Mouse (Mus musculus) MEL (cell line): ENCODE measurements around the gene Hsd17b2. TPM values are rescaled to one million over a fixed set of nuclear protein-coding genes. Genes with fewer than 3 reads are reported as not detected.

Source experiments
- DNase-seq: peaks from one replicate; pipeline ENCODE4 v3.0.0; 2011; ENCODE audit warnings: low read depth, low spot score
- H3K27ac ChIP-seq: 2 replicates; pipeline ENCODE4 v1.5.1; 2012; ENCODE audit warnings: low read depth, mild to moderate bottlenecking, control low read depth, low read length, moderate library complexity; ENCODE audit not compliant: control insufficient read depth
- H3K27me3 ChIP-seq, 2 experiments: fragments of 150-350 bp in 1 of 2; sonication (generic) in 1 of 2; 2 replicates each; pipeline ENCODE4 v1.6.1; 2012; ENCODE audit warnings: low read length in 2 of 2, mild to moderate bottlenecking in 2 of 2, improper control_type of control experiment in 1 of 2, moderate library complexity in 1 of 2; ENCODE audit not compliant: insufficient read depth in 2 of 2, control insufficient read depth in 1 of 2
- H3K36me3 ChIP-seq, 2 experiments: 2 replicates each; pipeline ENCODE4 v1.6.1; 2012 to 2014; ENCODE audit warnings: low read length in 2 of 2, improper control_type of control experiment in 1 of 2, inconsistent platforms in 1 of 2, mild to moderate bottlenecking in 1 of 2; ENCODE audit not compliant: insufficient read depth in 2 of 2, control insufficient read depth in 1 of 2
- H3K4me1 ChIP-seq, 2 experiments: fragments of 150-350 bp in 1 of 2; sonication (generic) in 1 of 2; 2 replicates each; pipeline ENCODE4 v1.6.1; 2012; ENCODE audit warnings: low read length in 2 of 2, improper control_type of control experiment in 1 of 2, mild to moderate bottlenecking in 1 of 2; ENCODE audit not compliant: insufficient read depth in 2 of 2, control insufficient read depth in 1 of 2
- H3K4me3 ChIP-seq, 2 experiments: fragments of 150-350 bp in 1 of 2; sonication (generic) in 1 of 2; 2 replicates each; pipeline ENCODE4 v1.5.1; 2012; ENCODE audit warnings: low read depth in 2 of 2, low read length in 2 of 2, mild to moderate bottlenecking in 2 of 2, moderate library complexity in 2 of 2, control low read depth in 1 of 2, improper control_type of control experiment in 1 of 2; ENCODE audit not compliant: control insufficient read depth in 1 of 2, insufficient read depth in 1 of 2
- H3K79me2 ChIP-seq: 2 replicates; pipeline ENCODE4 v1.6.1; 2012; ENCODE audit warnings: mild to moderate bottlenecking, low read length, moderate library complexity; ENCODE audit not compliant: control insufficient read depth, poor library complexity, insufficient read depth
- H3K9ac ChIP-seq: 2 replicates; pipeline ENCODE4 v1.6.1; 2012; ENCODE audit warnings: low read depth, mild to moderate bottlenecking, control low read depth, low read length, moderate library complexity; ENCODE audit not compliant: control insufficient read depth, poor library complexity, severe bottlenecking
- H3K9me3 ChIP-seq: fragments of 150-350 bp; sonication (generic); replicated peaks from 2 replicates; pipeline ENCODE4 v1.6.1; 2012; ENCODE audit warnings: mild to moderate bottlenecking, low read length, improper control_type of control experiment, moderate library complexity; ENCODE audit not compliant: insufficient read depth
- BHLHE40 ChIP-seq: IDR thresholded peaks from 2 replicates; pipeline ENCODE4 v1.6.1; 2012; ENCODE audit warnings: low read depth, mild to moderate bottlenecking, inconsistent platforms, low read length, improper control_type of control experiment, borderline replicate concordance
- CHD1 ChIP-seq: IDR thresholded peaks from 2 replicates; pipeline ENCODE4 v1.6.1; 2012; ENCODE audit warnings: low read depth, mild to moderate bottlenecking, inconsistent platforms, low read length, improper control_type of control experiment
- CHD2 ChIP-seq: IDR thresholded peaks from 2 replicates; pipeline ENCODE4 v1.6.1; 2011; ENCODE audit warnings: low read length, improper control_type of control experiment
- CTCF ChIP-seq, 3 experiments: IDR thresholded peaks in 2 of 3; conservative IDR thresholded peaks in 1 of 3; 2 replicates each; pipeline ENCODE4 v1.5.1; 2011 to 2012; ENCODE audit warnings: low read length in 3 of 3, low read depth in 2 of 3, mild to moderate bottlenecking in 2 of 3, improper control_type of control experiment in 1 of 3, inconsistent platforms in 1 of 3, mixed read lengths in 1 of 3, moderate library complexity in 1 of 3; ENCODE audit not compliant: control insufficient read depth in 1 of 3, insufficient read depth in 1 of 3, poor library complexity in 1 of 3, severe bottlenecking in 1 of 3
- ELF1 ChIP-seq: IDR thresholded peaks from 2 replicates; pipeline ENCODE4 v1.6.1; 2014; ENCODE audit warnings: low read depth, mild to moderate bottlenecking, inconsistent platforms, low read length, improper control_type of control experiment, moderate library complexity
- EP300 ChIP-seq, 2 experiments: IDR thresholded peaks; 2 replicates each; pipeline ENCODE4 v1.6.1; 2011; ENCODE audit warnings: improper control_type of control experiment in 2 of 2, low read length in 2 of 2, low read depth in 1 of 2, mild to moderate bottlenecking in 1 of 2
- GATA1 ChIP-seq: IDR thresholded peaks from 2 replicates; pipeline ENCODE4 v1.6.1; 2011; ENCODE audit warnings: low read depth, low read length, improper control_type of control experiment
- HCFC1 ChIP-seq: IDR thresholded peaks from 2 replicates; pipeline ENCODE4 v1.6.1; 2012; ENCODE audit warnings: low read depth, mild to moderate bottlenecking, inconsistent platforms, low read length, improper control_type of control experiment, moderate library complexity
- JUND ChIP-seq: IDR thresholded peaks from 2 replicates; pipeline ENCODE4 v1.6.1; 2011; ENCODE audit warnings: low read depth, mild to moderate bottlenecking, improper control_type of control experiment, low read length
- KAT2A ChIP-seq: conservative IDR thresholded peaks from 2 replicates; pipeline ENCODE4 v1.6.1; 2012; ENCODE audit warnings: low read depth, low read length, improper control_type of control experiment, inconsistent platforms
- MAFK ChIP-seq: IDR thresholded peaks from 2 replicates; pipeline ENCODE4 v1.6.1; 2011; ENCODE audit warnings: low read depth, mild to moderate bottlenecking, low read length, improper control_type of control experiment, borderline replicate concordance
- MAZ ChIP-seq: IDR thresholded peaks from 2 replicates; pipeline ENCODE4 v1.6.1; 2012; ENCODE audit warnings: low read depth, mild to moderate bottlenecking, inconsistent platforms, low read length, improper control_type of control experiment
- MEF2A ChIP-seq: IDR thresholded peaks from 2 replicates; pipeline ENCODE4 v1.6.1; 2014; ENCODE audit warnings: low read depth, mild to moderate bottlenecking, inconsistent platforms, low read length, improper control_type of control experiment; ENCODE audit not compliant: poor library complexity, insufficient replicate concordance, severe bottlenecking; ENCODE audit errors: extremely low read depth
- MXI1 ChIP-seq: IDR thresholded peaks from 2 replicates; pipeline ENCODE4 v1.6.1; 2011; ENCODE audit warnings: mild to moderate bottlenecking, low read depth, low read length, improper control_type of control experiment
- MYC ChIP-seq: IDR thresholded peaks from 2 replicates; pipeline ENCODE4 v1.6.1; 2011; ENCODE audit warnings: low read depth, mild to moderate bottlenecking, low read length, improper control_type of control experiment, moderate library complexity
- NRF1 ChIP-seq: IDR thresholded peaks from 2 replicates; pipeline ENCODE4 v1.6.1; 2014; ENCODE audit warnings: low read depth, mild to moderate bottlenecking, inconsistent platforms, low read length, improper control_type of control experiment, moderate library complexity; ENCODE audit not compliant: poor library complexity, insufficient read depth, severe bottlenecking
- POLR2AphosphoS2 ChIP-seq: IDR thresholded peaks from 2 replicates; pipeline ENCODE4 v1.6.1; 2011; ENCODE audit warnings: low read length, improper control_type of control experiment
- RAD21 ChIP-seq: IDR thresholded peaks from 2 replicates; pipeline ENCODE4 v1.6.1; 2011; ENCODE audit warnings: mild to moderate bottlenecking, low read depth, low read length, improper control_type of control experiment
- SMC3 ChIP-seq: IDR thresholded peaks from 2 replicates; pipeline ENCODE4 v1.6.1; 2011; ENCODE audit warnings: low read depth, low read length, improper control_type of control experiment
- TAL1 ChIP-seq: IDR thresholded peaks from 2 replicates; pipeline ENCODE4 v1.6.1; 2012; ENCODE audit warnings: mild to moderate bottlenecking, inconsistent platforms, low read length, moderate library complexity, mixed read lengths
- TCF12 ChIP-seq: IDR thresholded peaks from 2 replicates; pipeline ENCODE4 v1.6.1; 2014; ENCODE audit warnings: low read depth, mild to moderate bottlenecking, inconsistent platforms, low read length, improper control_type of control experiment, moderate library complexity
- UBTF ChIP-seq: IDR thresholded peaks from 2 replicates; pipeline ENCODE4 v1.6.1; 2012; ENCODE audit warnings: low read depth, mild to moderate bottlenecking, inconsistent platforms, low read length, improper control_type of control experiment, moderate library complexity, borderline replicate concordance; ENCODE audit not compliant: insufficient read depth
- ZC3H11A ChIP-seq: IDR thresholded peaks from 2 replicates; pipeline ENCODE4 v1.6.1; 2012; ENCODE audit warnings: low read depth, mild to moderate bottlenecking, inconsistent platforms, low read length, improper control_type of control experiment
- ZKSCAN1 ChIP-seq: IDR thresholded peaks from 2 replicates; pipeline ENCODE4 v1.6.1; 2012; ENCODE audit warnings: low read depth, mild to moderate bottlenecking, inconsistent platforms, low read length, improper control_type of control experiment, moderate library complexity
- ZMIZ1 ChIP-seq: IDR thresholded peaks from 2 replicates; pipeline ENCODE4 v1.6.1; 2012; ENCODE audit warnings: low read depth, mild to moderate bottlenecking, inconsistent platforms, low read length, improper control_type of control experiment, moderate library complexity
- polyA plus RNA-seq, 2 experiments: library from polyadenylated mRNA; stranded (reverse) in 1 of 2; unstranded in 1 of 2; fragments of >175 nt in 1 of 2; fragments of >200 nt in 1 of 2; gene quantifications; 2 replicates each; pipeline versions ENCODE4 v1.2.1 to v1.2.4; 2012; ENCODE audit warnings: low replicate concordance in 2 of 2, low read depth in 1 of 2; ENCODE audit not compliant: insufficient read length in 2 of 2, insufficient read depth in 1 of 2, missing spikeins in 1 of 2
- total RNA-seq: library from RNA; depleted of rRNA; stranded (reverse); fragments of 300-350 nt; gene quantifications from 2 replicates; pipeline ENCODE4 v1.2.3, GENCODE M21; 2012

The Hsd17b2 gene
- total and polyA plus RNA-seq, 3 experiments = not detected

DNA sequence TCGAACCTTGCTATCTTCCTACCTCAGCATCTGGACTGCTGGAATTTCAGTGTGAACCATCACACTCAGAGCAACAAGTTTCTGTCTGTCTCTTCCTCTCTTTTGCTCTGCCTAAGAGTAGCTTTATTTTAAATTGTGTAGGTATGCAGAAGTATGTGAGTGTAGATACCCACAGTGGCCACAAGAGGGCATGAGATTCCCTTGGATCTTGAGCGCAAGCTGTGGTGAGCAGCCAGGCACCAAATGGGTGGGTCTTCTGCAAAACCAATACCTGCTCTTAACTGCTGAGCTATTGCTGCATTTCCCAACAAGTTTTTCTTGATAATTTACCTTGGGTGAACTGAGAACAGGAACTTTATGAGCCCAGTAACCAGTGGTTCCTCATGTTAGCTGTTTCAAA lies 70.4 kb downstream of the Hsd17b2 start:
- peaks cover 0 to 9% of the 10 kb centered on the region in 2 experiments; a peak in 1 of 4 replicates for H3K4me1 ChIP-seq
- H3K79me2 ChIP-seq = no peaks in the 10 kb centered on the region
- peaks cover 0 to under 1% of the 10 kb centered on the region in 2 experiments; a peak in 2 of 4 replicates for H3K27me3 ChIP-seq
- H3K27ac ChIP-seq = no peak overlapping the region; the same call in 1 of the 2 replicates
- H3K36me3 ChIP-seq = 0 out of 4 replicates have a peak, but pooled peaks cover 0 to 5% of the 10 kb centered on the region in 2 experiments
- H3K9ac ChIP-seq = peak overlapping the region; percentile 39
- peak; percentile 89 for DNase-seq
- H3K4me3 ChIP-seq = peak overlapping the region; percentile 50 to 74
- H3K9me3 ChIP-seq = no peaks in the 10 kb centered on the region
- TF ChIP-seq ZMIZ1 (no peak), EP300 (IDR thresholded peaks at IDR 0.05; ENCODE audit: low read depth in 1 of 2, low read length in 2 of 2) (no peak), KAT2A (no peak), ZC3H11A (peak; percentile 87), TAL1 (no peak), POLR2AphosphoS2 (no peak), HCFC1 (no peak), UBTF (no peak), BHLHE40 (no peak), MXI1 (0 out of 2 replicates have a peak, but pooled peaks have one; percentile 5), RAD21 (peak; percentile 91), TCF12 (no peak), CTCF (IDR thresholded peaks at IDR 0.05 in 2 of 3, conservative IDR thresholded peaks at IDR 0.05 in 1 of 3; ENCODE audit: control insufficient read depth in 1 of 3, insufficient read depth in 1 of 3, low read depth in 2 of 3, low read length in 3 of 3, poor library complexity in 1 of 3, severe bottlenecking in 1 of 3) (peak; percentile 79 to 92 (median 81)), CHD2 (no peak), MAZ (no peak), MAFK (no peak), MEF2A (no peak), CHD1 (no peak), SMC3 (peak; percentile 91), GATA1 (no peak), ELF1 (no peak), JUND (no peak), MYC (no peak; the same call in 1 of the 2 replicates), ZKSCAN1 (no peak), NRF1 (no peak)
- TF ChIP-seq, all 39 proteins: peak for 5
